Mouse (Mus musculus) brown adipose tissue, adult 24 weeks (tissue): ENCODE results near the gene Ces4a. TPM values are rescaled to one million over a fixed set of nuclear protein-coding genes. Genes with fewer than 3 reads are reported as not detected.
"Not testable (repeated sequence)": the region's sequence is repeated elsewhere in the genome, so short reads cannot be mapped to it uniquely, and the experiment has no call there.

Experiments
- H3K27ac ChIP-seq: fragments of 200-500 bp; replicated peaks from 2 replicates; pipeline ENCODE4 v1.5.1; 2012; ENCODE audit warnings: low read depth, mild to moderate bottlenecking, low read length
- H3K4me1 ChIP-seq: fragments of 200-500 bp; 2 replicates; pipeline ENCODE4 v1.6.1; 2012; ENCODE audit warnings: low read length, mixed read lengths; ENCODE audit not compliant: control insufficient read depth, insufficient read depth, insufficient read length
- H3K4me3 ChIP-seq: fragments of 200-500 bp; 2 replicates; pipeline ENCODE4 v1.5.1; 2012; ENCODE audit warnings: low read depth, mild to moderate bottlenecking, low read length, moderate library complexity; ENCODE audit not compliant: insufficient read depth
- polyA plus RNA-seq: library from polyadenylated mRNA; stranded (reverse); fragments of >200 nt; gene quantifications from 2 replicates; pipeline ENCODE4 v1.2.4, GENCODE M21; 2012; ENCODE audit not compliant: missing spikeins, insufficient read depth, insufficient read length

Gene Ces4a
- polyA plus RNA-seq, 1 experiment: not detected

- H3K4me3 ChIP-seq: no peak overlapping the region
- H3K27ac ChIP-seq: no peak overlapping the region
- H3K4me1 ChIP-seq: peaks cover 9% of the 10 kb centered on the region; the same call in 1 of the 2 replicates
Observed at GRCm38 (mm10) chr8:105157555-105157954, 26.0 kb downstream of the Ces4a start.

DNA sequence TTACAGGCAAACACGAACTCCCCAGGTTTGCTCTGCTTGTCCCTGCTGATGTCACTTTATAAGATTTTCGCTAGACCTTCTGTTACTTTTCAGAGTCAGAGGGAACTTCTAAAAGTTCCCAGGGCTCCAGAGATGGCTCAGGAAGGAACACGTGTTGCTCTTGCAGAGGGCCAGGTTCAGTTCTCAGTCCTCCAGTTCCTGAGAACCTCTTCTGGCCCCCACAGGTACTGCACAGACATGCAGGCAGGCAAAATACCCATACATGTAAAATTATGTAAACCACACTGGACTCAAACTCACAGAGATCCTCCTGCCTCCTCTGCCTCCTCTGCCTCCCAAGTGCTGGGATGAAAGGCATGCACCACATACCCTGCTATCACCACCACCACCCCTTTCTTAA lies 26.5 kb downstream of the Ces4a start:
- no peak overlapping the region for H3K4me3 ChIP-seq
- no peak overlapping the region for H3K27ac ChIP-seq
- H3K4me1 ChIP-seq: peaks cover 9% of the 10 kb centered on the region; the same call in 1 of the 2 replicates

DNA sequence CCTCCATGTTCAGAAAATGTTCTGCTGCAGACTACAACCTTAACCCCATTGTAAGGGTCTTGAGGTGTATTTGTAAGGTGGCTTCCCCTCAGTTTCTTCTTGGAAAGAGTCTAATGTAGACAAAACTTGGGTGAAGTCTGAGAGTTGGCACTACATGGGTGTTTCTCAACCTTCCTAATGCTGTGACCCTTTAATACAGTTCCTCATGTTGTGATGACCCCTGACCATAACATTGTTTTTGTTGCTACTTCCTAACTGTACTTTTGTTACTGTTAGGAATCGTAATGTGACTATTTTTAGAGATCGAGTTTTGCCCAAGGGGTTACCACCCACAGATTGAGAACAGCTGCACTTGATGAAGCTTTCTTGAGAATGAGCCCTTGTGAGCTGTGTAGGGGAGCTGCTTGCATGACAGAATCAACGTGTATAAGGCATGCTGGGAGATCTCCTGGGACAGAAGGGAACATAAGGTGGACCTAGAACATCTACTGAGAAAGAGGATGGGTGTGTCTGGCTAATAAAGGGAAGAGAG lies 29.6 kb downstream of the Ces4a start:
- Histone ChIP-seq H3K27ac (no peak overlapping the region), H3K4me1 (peaks cover 5% of the 10 kb centered on the region; the same call in 1 of the 2 replicates)

GRCm38 (mm10) chr8:105164272-105164902 lies 32.8 kb downstream of the Ces4a start:
- peaks cover 5% of the 10 kb centered on the region; the same call in 1 of the 2 replicates for H3K4me1 ChIP-seq
- no peak overlapping the region for H3K27ac ChIP-seq
- no peak overlapping the region for H3K4me3 ChIP-seq

More for the DNA sequence above, 29.6 kb downstream of the Ces4a start:
- no peak overlapping the region for H3K4me3 ChIP-seq

DNA sequence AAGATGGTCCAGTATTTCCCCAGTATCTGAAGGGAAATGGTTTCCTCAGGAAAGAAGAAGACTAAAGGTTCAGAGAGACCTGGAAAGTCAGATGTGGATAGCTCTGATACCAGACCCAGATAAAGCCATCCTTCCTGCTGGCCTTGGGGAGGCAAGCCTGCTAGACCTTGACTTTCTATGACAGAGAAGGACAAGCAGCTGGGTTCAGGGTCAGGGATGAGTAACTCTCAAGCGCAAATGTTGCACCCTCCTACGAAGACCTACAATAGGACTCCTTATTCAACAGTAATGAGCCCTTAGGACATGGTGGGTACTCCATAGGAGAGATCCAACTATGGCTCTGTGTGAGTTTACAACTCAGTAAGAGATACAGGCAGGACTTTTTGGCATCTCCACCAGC lies 33.6 kb downstream of the Ces4a start:
- H3K4me1 ChIP-seq: peaks cover 5% of the 10 kb centered on the region; the same call in 1 of the 2 replicates
- H3K27ac ChIP-seq: no peak overlapping the region
- H3K4me3 ChIP-seq: no peak overlapping the region

DNA sequence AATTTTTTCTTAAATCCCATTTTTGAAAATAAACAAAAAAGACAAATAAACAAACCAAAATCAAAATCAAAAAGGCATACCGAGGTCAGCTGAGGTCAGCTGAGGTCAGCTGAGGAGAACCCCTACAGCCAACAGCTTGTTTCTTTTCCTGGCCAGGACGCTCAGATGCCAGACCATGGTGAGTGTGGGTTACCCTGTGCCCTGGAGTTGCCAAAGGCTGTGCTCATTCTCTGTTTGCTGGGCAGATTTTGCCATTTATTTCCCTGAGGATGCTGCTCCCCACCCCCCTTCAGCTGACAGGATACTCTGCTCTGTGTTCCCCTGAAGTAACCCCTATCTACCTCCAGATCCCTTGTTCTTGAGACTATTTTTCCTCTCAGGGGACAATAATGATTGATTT lies 35.5 kb downstream of the Ces4a start:
- Histone ChIP-seq H3K27ac (no peak overlapping the region), H3K4me1 (no peaks in the 10 kb centered on the region), H3K4me3 (no peak overlapping the region)

DNA sequence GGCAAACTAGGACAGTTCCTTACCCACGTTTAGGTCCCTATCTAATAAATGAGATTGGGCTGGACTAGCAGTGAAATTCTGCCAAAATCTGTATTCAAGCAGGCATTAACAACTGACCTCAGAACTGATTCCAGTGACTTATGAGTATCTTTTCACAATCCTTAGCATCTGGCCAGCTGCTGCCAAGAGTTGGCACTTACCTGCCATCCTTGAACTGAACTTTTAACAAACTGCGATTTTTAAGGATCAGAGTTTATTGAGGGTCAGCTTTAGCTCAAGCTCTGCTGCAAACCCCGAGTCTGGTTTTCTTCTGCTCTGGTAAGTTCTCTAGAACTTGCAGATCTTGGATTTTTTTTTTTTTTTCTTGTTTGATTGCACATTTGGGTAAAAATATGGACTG lies 38.0 kb downstream of the Ces4a start:
- no peak overlapping the region for H3K27ac ChIP-seq
- no peak overlapping the region for H3K4me3 ChIP-seq
- H3K4me1 ChIP-seq: no peaks in the 10 kb centered on the region; the same call in 1 of the 2 replicates

GRCm38 (mm10) chr8:105170041-105170380 lies 38.4 kb downstream of the Ces4a start:
- H3K27ac ChIP-seq: no peak overlapping the region
- no peaks in the 10 kb centered on the region; the same call in 1 of the 2 replicates for H3K4me1 ChIP-seq
- H3K4me3 ChIP-seq: peak overlapping the region; percentile 59

GRCm38 (mm10) chr8:105170381-105171115 lies 38.9 kb downstream of the Ces4a start, which contains the start of gene Cbfb:
Gene Cbfb, plus strand, starts transcription at chr8:105170674.
- Histone ChIP-seq H3K27ac (peak within 1 kb of the TSS; percentile 89), H3K4me3 (peak within 1 kb of the TSS; percentile 67), H3K4me1 (no peaks in the 10 kb centered on the region; the same call in 1 of the 2 replicates)

GRCm38 (mm10) chr8:105171116-105172002 lies 39.8 kb downstream of the Ces4a start:
- Histone ChIP-seq H3K4me1 (no peaks in the 10 kb centered on the region; the same call in 1 of the 2 replicates), H3K4me3 (peak overlapping the region; percentile 67), H3K27ac (peak overlapping the region; percentile 89)

DNA sequence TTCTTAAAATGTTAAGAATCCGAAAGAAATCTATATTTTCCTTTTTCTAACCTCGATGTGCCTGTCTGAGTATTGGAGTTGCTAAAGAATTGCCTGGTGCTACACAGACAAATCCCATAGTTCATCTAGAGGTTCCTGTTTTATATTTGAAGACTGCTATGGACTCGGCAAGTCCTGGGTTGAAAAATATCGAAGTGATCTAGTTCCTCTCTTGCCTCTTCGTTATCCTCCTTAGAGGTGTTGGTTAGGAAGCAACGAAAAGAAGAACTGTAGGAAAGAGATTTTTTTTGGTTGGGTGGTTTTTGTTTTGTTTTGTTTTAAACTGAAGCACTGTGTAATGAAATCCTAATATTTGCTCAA lies 40.4 kb downstream of the Ces4a start:
- Histone ChIP-seq H3K4me1 (no peaks in the 10 kb centered on the region; the same call in 1 of the 2 replicates), H3K4me3 (peak overlapping the region; percentile 67; the same call in 1 of the 2 replicates), H3K27ac (no peak overlapping the region)

GRCm38 (mm10) chr8:105175287-105175686 lies 43.7 kb downstream of the Ces4a start:
- H3K27ac ChIP-seq, H3K4me1 ChIP-seq, H3K4me3 ChIP-seq: not testable (repeated sequence)

DNA sequence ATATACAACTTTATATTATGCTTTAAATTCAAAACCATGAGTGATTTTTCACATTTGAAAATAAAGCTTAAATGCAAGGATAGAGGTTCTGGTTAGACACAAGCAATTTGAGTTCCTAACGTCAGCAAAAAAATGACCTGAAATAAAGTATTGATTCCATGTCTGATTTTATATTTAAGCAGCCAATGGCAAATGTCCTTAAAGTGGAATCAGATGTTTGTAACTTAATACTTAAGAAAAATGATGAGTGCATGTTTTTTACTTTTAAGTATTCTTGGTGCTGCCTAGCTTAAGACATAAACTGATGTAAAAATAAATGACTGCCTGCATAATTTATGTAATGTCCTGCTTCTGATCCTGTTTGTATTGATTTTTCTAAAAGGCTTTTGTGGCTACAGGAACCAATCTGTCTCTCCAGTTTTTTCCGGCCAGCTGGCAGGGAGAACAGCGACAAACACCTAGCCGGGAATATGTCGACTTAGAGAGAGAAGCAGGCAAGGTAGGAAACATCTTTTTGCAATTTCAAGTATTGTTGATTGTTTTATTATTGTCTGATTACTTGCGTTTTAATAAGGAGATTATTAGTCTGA lies 46.7 kb downstream of the Ces4a start:
- Histone ChIP-seq H3K4me1 (no peaks in the 10 kb centered on the region; the same call in 1 of the 2 replicates), H3K27ac (no peak overlapping the region), H3K4me3 (no peak overlapping the region)

- Histone ChIP-seq H3K4me3 (no peak overlapping the region), H3K27ac (0 out of 2 replicates have a peak overlapping the region, but pooled peaks have one; percentile 17), H3K4me1 (no peaks in the 10 kb centered on the region)
Observed at GRCm38 (mm10) chr8:105182201-105182600, 50.6 kb downstream of the Ces4a start.
